Mouse (Mus musculus) CH12.LX (cell line): Measurements from ENCODE around the gene Rab36.

Experiments
- CTCF ChIP-seq, 2 experiments: IDR thresholded peaks in 1 of 2; conservative IDR thresholded peaks in 1 of 2; 2 replicates each; pipeline ENCODE4 v1.5.1; 2011 to 2012; ENCODE audit warnings: low read depth in 2 of 2, low read length in 2 of 2, improper control_type of control experiment in 1 of 2, inconsistent platforms in 1 of 2, mild to moderate bottlenecking in 1 of 2, moderate library complexity in 1 of 2
- EP300 ChIP-seq: IDR thresholded peaks from 2 replicates; pipeline ENCODE4 v1.6.1; 2011; ENCODE audit warnings: low read length, improper control_type of control experiment
- JUN ChIP-seq: IDR thresholded peaks from 2 replicates; pipeline ENCODE4 v1.6.1; 2011; ENCODE audit warnings: low read depth, mild to moderate bottlenecking, low read length, improper control_type of control experiment, moderate library complexity; ENCODE audit not compliant: insufficient read depth
- MAX ChIP-seq: IDR thresholded peaks from 2 replicates; pipeline ENCODE4 v1.6.1; 2011; ENCODE audit warnings: low read length, improper control_type of control experiment
- MXI1 ChIP-seq: IDR thresholded peaks from 2 replicates; pipeline ENCODE4 v1.6.1; 2011; ENCODE audit warnings: mild to moderate bottlenecking, low read depth, low read length, improper control_type of control experiment
- POLR2A ChIP-seq: IDR thresholded peaks from 2 replicates; pipeline ENCODE4 v1.6.1; 2011; ENCODE audit warnings: low read depth, mild to moderate bottlenecking, improper control_type of control experiment, low read length
- ZNF384 ChIP-seq: IDR thresholded peaks from 2 replicates; pipeline ENCODE4 v1.6.1; 2012; ENCODE audit warnings: low read depth, low read length, improper control_type of control experiment, inconsistent platforms

DNA sequence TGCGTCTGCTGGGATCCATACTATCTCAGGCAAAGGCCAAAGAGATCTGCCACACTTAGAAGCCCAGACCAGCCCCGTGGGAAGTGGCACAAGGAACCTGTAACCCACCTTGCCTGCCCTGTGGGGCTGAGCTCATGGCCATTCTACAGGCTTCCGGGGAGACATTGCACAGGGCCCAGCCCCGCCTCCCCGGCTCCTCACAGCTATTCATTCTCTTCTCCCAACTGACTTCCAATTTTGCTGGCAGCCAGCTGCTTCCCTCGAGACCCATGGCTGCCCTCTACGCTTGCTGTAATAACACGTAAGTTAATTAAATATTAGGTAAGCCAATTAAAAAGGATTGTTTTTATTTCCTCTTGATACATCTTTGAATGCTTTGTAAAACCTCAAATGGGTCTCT lies 10.4 kb upstream of the Rab36 start:
- TF ChIP-seq POLR2A (no peak), EP300 (no peak), CTCF (conservative IDR thresholded peaks at IDR 0.05 in 1 of 2, IDR thresholded peaks at IDR 0.05 in 1 of 2; ENCODE audit: low read depth in 2 of 2, low read length in 2 of 2) (no peak), JUN (no peak), ZNF384 (no peak), MXI1 (no peak), MAX (no peak)
